Mouse (Mus musculus) hindbrain, embryonic 14.5 days (tissue): ENCODE data around the gene Tprkb. TPM values are rescaled to one million over a fixed set of nuclear protein-coding genes. Genes with fewer than 3 reads are reported as not detected.
"Not testable (repeated sequence)": the region's sequence is repeated elsewhere in the genome, so short reads cannot be mapped to it uniquely, and the experiment has no call there.

ENCODE experiments used
- ATAC-seq: fragments of 200-750 bp; cut with Nextera tagmentation; 2 replicates; pipeline ENCODE4 v1.8.0; 2017; ENCODE audit warnings: moderate number of reproducible peaks, mild to moderate bottlenecking, moderate TSS enrichment, moderate library complexity; ENCODE audit not compliant: low FRiP score
- DNase-seq: peaks from one replicate; pipeline ENCODE4 v3.0.0-alpha.2; 2015; ENCODE audit warnings: low spot score
- H3K27ac ChIP-seq: fragments of 300-500 bp; sonication (generic); 2 replicates; pipeline ENCODE4 v1.5.1; 2014; ENCODE audit warnings: mild to moderate bottlenecking, moderate library complexity
- H3K27me3 ChIP-seq: fragments of 300-500 bp; sonication (generic); 2 replicates; pipeline ENCODE4 v1.6.1; 2014; ENCODE audit warnings: mild to moderate bottlenecking, low read length, mixed read lengths; ENCODE audit not compliant: control insufficient read depth, insufficient read depth
- H3K36me3 ChIP-seq: fragments of 300-500 bp; sonication (generic); replicated peaks from 2 replicates; pipeline ENCODE4 v1.6.1; 2014; ENCODE audit not compliant: control insufficient read depth, insufficient read depth
- H3K4me1 ChIP-seq: fragments of 300-500 bp; sonication (generic); replicated peaks from 2 replicates; pipeline ENCODE4 v1.6.1; 2014; ENCODE audit warnings: antibody characterized with exemption, low read length, mixed read lengths; ENCODE audit not compliant: control insufficient read depth, insufficient read depth
- H3K4me2 ChIP-seq: fragments of 300-500 bp; sonication (generic); replicated peaks from 2 replicates; pipeline ENCODE4 v1.6.1; 2014; ENCODE audit warnings: mild to moderate bottlenecking, moderate library complexity
- H3K4me3 ChIP-seq: fragments of 300-500 bp; sonication (generic); replicated peaks from 2 replicates; pipeline ENCODE4 v1.5.1; 2014; ENCODE audit warnings: mild to moderate bottlenecking, low read length
- H3K9ac ChIP-seq: fragments of 300-500 bp; sonication (generic); 2 replicates; pipeline ENCODE4 v1.6.1; 2014
- H3K9me3 ChIP-seq: fragments of 300-500 bp; sonication (generic); 2 replicates; pipeline ENCODE4 v1.6.1; 2016; ENCODE audit warnings: low read length; ENCODE audit not compliant: control insufficient read depth
- WGBS: fragments of 180-500 bp; shearing (Covaris S2); extraction: QIAGEN DNeasy Blood & Tissue Kit; methylation state at CpG from one replicate; pipeline ENCODE4 v1.1.7; 2014; 5-methylcytosine and 5-hydroxymethylcytosine counted together
- polyA plus RNA-seq: library from polyadenylated mRNA; unstranded; fragments of >200 nt; fragmentation: Nextera tagmentation; extraction: Ambion mirVana; gene quantifications from 2 replicates; pipeline ENCODE4 v1.2.1, GENCODE M21; 2014

Gene Tprkb
- polyA plus RNA-seq, 1 experiment from 2014 or later = 49.2 TPM

DNA sequence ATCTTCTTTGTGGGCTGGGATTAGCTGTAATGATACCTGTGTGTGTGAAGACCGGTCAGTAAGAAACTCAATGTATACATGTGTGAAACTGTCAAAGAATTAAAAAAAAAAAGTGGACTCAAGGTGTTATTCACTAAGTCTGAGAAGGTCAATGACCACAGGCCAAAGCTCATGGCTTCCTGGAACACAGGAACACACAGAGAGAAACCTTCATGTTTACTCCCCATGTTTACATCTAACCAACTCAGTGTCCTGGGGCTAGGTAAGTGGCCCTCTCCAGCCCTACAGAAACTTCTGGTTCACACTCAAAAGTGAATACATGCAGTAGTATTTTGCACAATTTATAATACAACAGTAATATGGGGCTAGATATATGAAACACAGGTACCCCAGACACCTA, 2.0 kb upstream of the Tprkb start:
- ATAC-seq (no peak), DNase-seq (no peak)
- Histone ChIP-seq H3K4me3 (no peak overlapping the region), H3K27ac (no peak overlapping the region), H3K4me2 (no peak overlapping the region), H3K36me3 (no peaks in the 10 kb centered on the region), H3K9ac (no peak overlapping the region), H3K27me3 (no peaks in the 10 kb centered on the region), H3K4me1 (peaks cover 8% of the 10 kb centered on the region), H3K9me3 (no peaks in the 10 kb centered on the region)
- WGBS = 100% methylated on average over 1 of the region's 1 CpGs

GRCm38 (mm10) chr6:85915141-85915538, 3.5 kb downstream of the Tprkb start:
- H3K27ac ChIP-seq = peak overlapping the region; percentile 84
- no peaks in the 10 kb centered on the region for H3K36me3 ChIP-seq
- H3K4me1 ChIP-seq = peaks cover 20% of the 10 kb centered on the region
- ATAC-seq (peak; percentile 6; the same call in 1 of the 2 replicates), DNase-seq (no peak)
- no peaks in the 10 kb centered on the region for H3K9me3 ChIP-seq
- H3K4me2 ChIP-seq = peak overlapping the region; percentile 73
- WGBS = 4% methylated on average over 11 of the region's 11 CpGs
- no peaks in the 10 kb centered on the region for H3K27me3 ChIP-seq
- H3K4me3 ChIP-seq = peak overlapping the region; percentile 55
- peak overlapping the region; percentile 79 for H3K9ac ChIP-seq

DNA sequence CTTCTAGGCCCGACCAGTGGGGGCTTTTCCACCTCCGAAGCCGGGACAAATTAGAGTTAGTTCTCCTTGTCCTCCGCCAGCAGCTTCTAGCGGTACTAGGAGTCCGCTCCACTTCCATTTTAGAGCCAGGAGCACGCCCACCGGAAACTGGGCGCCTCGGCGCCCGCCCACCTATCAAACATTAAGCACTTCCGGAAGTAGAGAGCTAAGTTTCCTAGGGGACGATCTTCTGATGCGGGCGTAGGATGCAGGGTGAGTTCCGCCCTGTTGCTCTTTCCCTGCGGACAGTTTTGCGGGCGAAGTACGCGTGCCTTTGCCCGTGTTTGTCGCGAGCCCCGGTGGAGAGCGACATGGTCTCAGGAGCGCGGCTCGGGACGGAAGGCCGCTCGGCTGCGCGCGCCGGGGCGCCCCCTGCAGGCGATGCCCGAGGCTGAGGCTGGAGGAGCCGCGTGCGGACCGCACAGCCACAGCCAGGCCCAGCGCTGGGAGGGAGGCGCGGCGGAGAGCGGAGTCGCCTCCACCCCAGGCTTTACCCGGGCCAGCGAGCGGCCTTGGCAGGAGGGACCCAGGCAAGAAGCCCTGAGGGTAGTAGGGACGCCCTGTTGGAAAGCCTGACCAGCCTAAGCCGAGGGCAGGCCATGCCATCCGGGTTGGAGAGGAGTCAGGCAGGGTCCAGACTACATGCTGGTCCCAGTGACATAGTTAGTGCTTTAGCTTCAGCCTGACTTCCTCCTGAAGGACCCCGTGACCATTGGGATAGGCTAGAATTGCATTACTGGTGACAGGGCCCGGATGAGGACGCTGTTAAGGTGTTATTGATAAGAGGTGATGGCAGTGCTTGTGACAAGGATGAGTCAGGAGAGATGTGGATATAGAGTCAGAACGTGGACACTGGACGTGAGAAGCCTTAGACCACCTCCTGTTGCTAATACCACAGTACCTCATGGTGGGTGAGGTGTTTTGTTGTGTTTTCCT, 4.2 kb downstream of the Tprkb start, which contains the start of gene Nat8f1:
TSS of gene Nat8f1 (minus strand) at position 149 of the 975 bp plus-strand sequence.
- Histone ChIP-seq H3K27ac (peak within 1 kb of the TSS; percentile 84), H3K4me3 (peak within 1 kb of the TSS; percentile 55), H3K4me1 (peaks cover 20% of the 10 kb centered on the region), H3K9ac (peak within 1 kb of the TSS; percentile 79), H3K4me2 (peak within 1 kb of the TSS; percentile 73)
- H3K9me3 ChIP-seq, H3K36me3 ChIP-seq, H3K27me3 ChIP-seq: not testable (repeated sequence)
- DNase-seq = peak; percentile 87
- under 1% methylated on average over 48 of the region's 61 CpGs for WGBS
- ATAC-seq = peak; percentile 97

DNA sequence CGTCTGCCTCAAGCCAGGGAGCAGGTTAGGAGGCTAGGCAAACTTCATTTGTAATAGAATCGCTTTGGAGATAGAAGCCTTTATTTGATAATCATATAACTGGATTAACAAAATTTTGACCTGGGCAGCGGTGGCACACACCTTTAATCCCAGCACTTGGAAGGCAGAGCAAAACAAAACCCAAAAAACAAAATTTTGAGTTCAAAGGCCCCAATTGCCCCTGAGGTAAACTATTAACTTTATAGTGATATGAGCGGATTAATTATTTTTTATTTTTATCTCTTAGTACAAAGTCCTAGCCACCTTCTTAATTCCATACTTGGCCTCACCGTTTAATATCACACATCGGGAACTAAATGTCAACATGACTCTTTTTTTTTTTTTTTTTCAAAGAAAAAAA, 4.9 kb downstream of the Tprkb start:
- Histone ChIP-seq H3K4me2 (peak overlapping the region; percentile 73), H3K27me3 (no peaks in the 10 kb centered on the region), H3K4me3 (peak overlapping the region; percentile 55), H3K4me1 (peaks cover 20% of the 10 kb centered on the region), H3K9ac (peak overlapping the region; percentile 79), H3K36me3 (peaks cover 5% of the 10 kb centered on the region; the same call in 1 of the 2 replicates), H3K9me3 (no peaks in the 10 kb centered on the region), H3K27ac (peak overlapping the region; percentile 84; the same call in 1 of the 2 replicates)
- 87% methylated on average over 6 of the region's 6 CpGs for WGBS
- ATAC-seq (no peak), DNase-seq (no peak)

DNA sequence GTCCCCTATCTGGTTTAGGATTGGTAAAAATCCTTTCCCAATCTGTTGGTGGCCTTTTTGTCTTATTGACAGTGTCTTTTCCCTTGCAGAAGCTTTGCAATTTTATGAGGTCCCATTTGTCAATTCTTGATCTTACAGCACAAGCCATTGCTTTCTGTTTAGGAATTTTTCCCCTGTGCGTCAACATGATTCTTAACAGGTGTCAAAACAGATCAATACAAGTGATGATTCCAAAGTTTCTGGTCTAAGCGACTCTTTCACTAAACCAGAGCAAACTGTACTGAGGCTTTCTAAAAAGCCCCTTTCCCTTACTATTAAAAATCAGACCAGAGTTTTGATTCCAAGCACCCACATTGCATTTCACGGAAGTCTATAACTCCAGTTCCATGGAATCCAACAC, 6.7 kb downstream of the Tprkb start:
- not testable (repeated sequence) for H3K27me3 ChIP-seq, H3K9me3 ChIP-seq, H3K27ac ChIP-seq, H3K4me3 ChIP-seq, DNase-seq, ATAC-seq, H3K9ac ChIP-seq, H3K4me2 ChIP-seq
- Histone ChIP-seq H3K4me1 (peaks cover 20% of the 10 kb centered on the region), H3K36me3 (peaks cover 15% of the 10 kb centered on the region)
- 96% methylated on average over 3 of the region's 3 CpGs for WGBS

DNA sequence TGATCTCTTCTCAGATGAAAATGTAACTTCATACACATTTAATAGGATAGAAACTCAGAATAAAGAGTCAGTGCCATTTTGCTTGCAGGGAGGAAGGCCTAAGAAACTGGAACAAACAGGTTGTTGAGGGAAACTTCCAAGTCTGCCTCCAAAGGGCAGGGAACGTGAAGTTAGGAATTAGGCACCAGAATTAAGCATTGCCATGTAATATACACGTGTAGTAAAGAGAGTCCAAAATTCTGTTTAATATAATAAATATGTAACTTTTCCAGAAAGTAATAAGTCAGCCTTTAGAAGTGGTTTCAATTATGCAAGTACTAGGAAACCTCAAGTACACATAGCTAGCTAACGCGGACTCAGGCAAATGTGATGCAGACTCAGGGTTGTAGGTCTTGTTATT, 7.7 kb downstream of the Tprkb start:
- no peak overlapping the region for H3K4me2 ChIP-seq
- no peaks in the 10 kb centered on the region for H3K9me3 ChIP-seq
- H3K4me3 ChIP-seq = no peak overlapping the region
- peaks cover 14% of the 10 kb centered on the region for H3K4me1 ChIP-seq
- WGBS = 92% methylated on average over 4 of the region's 4 CpGs
- no peak overlapping the region for H3K9ac ChIP-seq
- DNase-seq (no peak), ATAC-seq (no peak)
- H3K36me3 ChIP-seq = peaks cover 21% of the 10 kb centered on the region
- no peaks in the 10 kb centered on the region for H3K27me3 ChIP-seq
- no peak overlapping the region for H3K27ac ChIP-seq

DNA sequence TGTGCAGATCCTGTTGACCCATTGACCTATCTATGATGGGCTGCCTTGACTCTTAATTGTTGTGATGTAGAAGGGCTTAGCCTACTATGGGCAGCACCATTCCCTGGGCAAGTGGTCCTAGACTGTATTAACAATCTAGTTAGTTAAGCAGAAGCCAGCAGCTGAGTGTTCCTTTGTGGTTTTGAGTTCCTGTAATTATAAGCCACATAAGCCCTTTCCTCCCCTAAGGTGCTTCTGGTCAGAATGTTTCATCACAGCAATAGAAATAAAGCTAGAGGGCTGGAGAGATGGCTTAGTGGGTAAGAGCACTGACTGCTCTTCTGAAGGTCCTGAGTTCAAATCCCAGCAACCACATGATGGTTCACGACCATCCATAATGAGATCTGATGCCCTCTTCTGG, 12.0 kb downstream of the Tprkb start:
- H3K4me1 ChIP-seq = no peaks in the 10 kb centered on the region
- ATAC-seq (no peak), DNase-seq (no peak)
- WGBS = 100% methylated on average over 1 of the region's 1 CpGs
- H3K36me3 ChIP-seq = peaks cover 60% of the 10 kb centered on the region
- no peak overlapping the region for H3K4me2 ChIP-seq
- no peak overlapping the region for H3K27ac ChIP-seq
- no peaks in the 10 kb centered on the region for H3K9me3 ChIP-seq
- no peaks in the 10 kb centered on the region for H3K27me3 ChIP-seq
- H3K4me3 ChIP-seq = no peak overlapping the region
- no peak overlapping the region for H3K9ac ChIP-seq

DNA sequence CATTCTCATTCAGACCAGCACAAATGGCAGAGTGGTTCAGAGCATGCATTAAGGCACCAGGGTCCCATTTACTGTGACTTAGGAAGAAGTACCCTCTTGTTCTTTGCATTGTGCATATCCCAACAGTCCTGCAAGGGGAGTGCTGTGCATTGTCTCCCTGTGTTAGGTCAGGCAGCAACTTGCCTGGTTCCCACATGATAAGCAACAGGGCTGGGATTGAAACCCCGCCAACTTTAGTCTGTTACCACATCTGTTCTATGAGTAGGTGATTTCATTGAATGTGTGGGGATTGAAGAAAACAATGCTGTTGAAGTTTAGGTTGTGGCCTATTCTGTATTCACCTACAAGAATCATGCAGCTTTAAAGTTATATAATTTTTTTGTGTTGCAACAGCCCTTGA, 15.0 kb downstream of the Tprkb start:
- WGBS = 91% methylated on average over 1 of the region's 1 CpGs
- DNase-seq (no peak), ATAC-seq (no peak)
- Histone ChIP-seq H3K4me2 (no peak overlapping the region), H3K27me3 (no peaks in the 10 kb centered on the region), H3K9ac (no peak overlapping the region), H3K4me3 (no peak overlapping the region), H3K9me3 (no peaks in the 10 kb centered on the region), H3K4me1 (no peaks in the 10 kb centered on the region), H3K27ac (no peak overlapping the region), H3K36me3 (peaks cover 82% of the 10 kb centered on the region)

DNA sequence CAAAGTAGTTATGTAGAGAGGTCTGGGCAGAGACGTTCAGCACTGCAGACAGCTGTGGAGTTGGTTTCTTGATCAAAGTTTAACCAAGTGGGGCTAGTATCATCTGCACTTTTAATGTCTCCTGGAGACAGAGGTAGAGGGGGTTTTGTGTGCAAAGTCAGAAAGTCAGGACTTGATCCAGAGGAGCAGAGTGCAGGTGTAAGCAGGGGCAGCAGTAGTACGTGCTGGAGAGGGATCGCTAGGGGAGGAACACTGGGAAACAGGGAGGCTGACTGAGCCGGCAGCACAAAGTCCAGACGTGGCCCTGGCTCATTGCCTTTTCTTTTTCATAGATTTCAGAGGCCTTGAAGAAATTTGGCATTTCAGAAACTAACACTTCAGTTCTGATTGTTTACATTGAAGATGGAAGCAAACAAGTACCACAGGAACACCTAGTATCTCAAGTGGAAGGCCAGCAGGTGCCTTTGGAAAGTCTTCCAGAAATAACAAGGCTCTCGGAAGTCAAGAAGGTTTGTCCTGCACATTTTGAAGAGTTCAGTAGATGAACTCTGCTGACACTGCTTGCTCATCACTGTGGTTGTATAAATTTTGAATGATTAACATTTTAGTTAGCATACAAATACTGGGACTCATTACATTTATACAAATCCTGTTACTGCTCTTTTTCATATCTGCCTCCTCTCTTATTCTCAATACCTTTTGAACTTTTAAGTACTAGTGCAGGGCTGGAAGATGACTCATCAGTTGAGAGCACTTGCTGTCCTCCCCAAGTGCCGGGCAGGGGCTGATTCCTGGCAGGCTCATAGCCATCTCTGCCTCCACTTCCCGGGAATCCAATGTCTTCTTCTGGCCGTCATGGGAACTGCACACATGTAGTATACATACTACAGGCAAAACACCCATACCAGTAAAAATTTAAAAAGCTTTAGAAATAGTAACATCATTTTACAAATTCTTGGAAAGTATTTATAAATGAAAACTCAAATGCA, 16.1 kb downstream of the Tprkb start:
- Histone ChIP-seq H3K36me3 (peaks cover 80% of the 10 kb centered on the region), H3K4me1 (no peaks in the 10 kb centered on the region), H3K9ac (no peak overlapping the region), H3K27me3 (no peaks in the 10 kb centered on the region), H3K4me3 (no peak overlapping the region), H3K4me2 (no peak overlapping the region), H3K27ac (no peak overlapping the region), H3K9me3 (no peaks in the 10 kb centered on the region)
- 91% methylated on average over 9 of the region's 9 CpGs for WGBS
- DNase-seq (no peak), ATAC-seq (no peak)
